Mouse (Mus musculus) heart, embryonic 11.5 days (tissue): Measurements from ENCODE around the gene Col5a2. TPM values are rescaled to one million over a fixed set of nuclear protein-coding genes. Genes with fewer than 3 reads are reported as not detected.

Experiments used
- ATAC-seq: fragments of 200-750 bp; cut with Nextera tagmentation; replicated peaks from 2 replicates; pipeline ENCODE4 v1.8.0; 2017; ENCODE audit warnings: moderate library complexity; ENCODE audit not compliant: insufficient number of reproducible peaks, low FRiP score, low TSS enrichment
- H3K27ac ChIP-seq: fragments of 300-500 bp; sonication (generic); 2 replicates; pipeline ENCODE4 v1.5.1; 2014; ENCODE audit warnings: mild to moderate bottlenecking, low read depth, low read length
- H3K27me3 ChIP-seq: fragments of 300-500 bp; sonication (generic); 2 replicates; pipeline ENCODE4 v1.6.1; 2014; ENCODE audit warnings: mild to moderate bottlenecking, low read length, mixed read lengths; ENCODE audit not compliant: control insufficient read depth, insufficient read depth
- H3K36me3 ChIP-seq: fragments of 300-500 bp; sonication (generic); 2 replicates; pipeline ENCODE4 v1.6.1; 2014; ENCODE audit warnings: mild to moderate bottlenecking, low read length, moderate library complexity, mixed read lengths; ENCODE audit not compliant: control insufficient read depth, insufficient read depth
- H3K4me1 ChIP-seq: fragments of 300-500 bp; sonication (generic); 2 replicates; pipeline ENCODE4 v1.6.1; 2014; ENCODE audit warnings: low read length; ENCODE audit not compliant: control insufficient read depth, insufficient read depth
- H3K4me2 ChIP-seq: fragments of 300-500 bp; sonication (generic); 2 replicates; pipeline ENCODE4 v1.6.1; 2014; ENCODE audit warnings: mild to moderate bottlenecking, moderate library complexity
- H3K4me3 ChIP-seq: fragments of 300-500 bp; sonication (generic); 2 replicates; pipeline ENCODE4 v1.5.1; 2014; ENCODE audit warnings: low read depth, low read length
- H3K9ac ChIP-seq: fragments of 300-500 bp; sonication (generic); 2 replicates; pipeline ENCODE4 v1.6.1; 2014; ENCODE audit warnings: mild to moderate bottlenecking, low read depth, low read length, moderate library complexity
- H3K9me3 ChIP-seq: fragments of 300-500 bp; sonication (generic); replicated peaks from 2 replicates; pipeline ENCODE4 v1.6.1; 2016; ENCODE audit warnings: low read length; ENCODE audit not compliant: control insufficient read depth
- WGBS: fragments of 180-500 bp; shearing (Covaris S2); extraction: QIAGEN DNeasy Blood & Tissue Kit; methylation state at CpG from one replicate; pipeline ENCODE4 v1.1.7; 2014; ENCODE audit not compliant: insufficient replicate concordance; 5-methylcytosine and 5-hydroxymethylcytosine counted together
- polyA plus RNA-seq: library from polyadenylated mRNA; unstranded; fragments of >200 nt; fragmentation: Nextera tagmentation; extraction: Ambion mirVana; gene quantifications from 2 replicates; pipeline ENCODE4 v1.2.1, GENCODE M21; 2014

Gene Col5a2
- polyA plus RNA-seq, 1 experiment from 2014 or later, result 32.3 TPM

DNA sequence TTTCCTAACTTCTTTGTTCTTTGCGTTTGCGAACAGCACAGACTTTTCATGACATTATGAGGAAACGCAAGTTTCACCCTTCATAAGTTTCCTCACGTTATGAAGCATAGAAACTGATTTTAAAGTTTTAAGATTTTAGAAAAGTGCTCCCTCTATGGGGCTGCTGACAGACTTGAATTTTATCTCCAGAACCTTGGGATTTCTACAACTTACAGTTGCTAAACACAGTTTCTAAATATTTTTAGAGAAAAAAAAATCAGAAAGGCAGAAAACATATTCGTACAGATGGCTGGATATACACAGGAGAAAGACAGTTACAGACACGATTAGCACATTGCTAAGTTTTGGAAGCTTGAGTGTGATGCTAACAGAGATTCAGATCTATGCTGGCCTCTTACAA is 1.6 kb downstream of the Col5a2 start:
- ATAC-seq, result no peak

DNA sequence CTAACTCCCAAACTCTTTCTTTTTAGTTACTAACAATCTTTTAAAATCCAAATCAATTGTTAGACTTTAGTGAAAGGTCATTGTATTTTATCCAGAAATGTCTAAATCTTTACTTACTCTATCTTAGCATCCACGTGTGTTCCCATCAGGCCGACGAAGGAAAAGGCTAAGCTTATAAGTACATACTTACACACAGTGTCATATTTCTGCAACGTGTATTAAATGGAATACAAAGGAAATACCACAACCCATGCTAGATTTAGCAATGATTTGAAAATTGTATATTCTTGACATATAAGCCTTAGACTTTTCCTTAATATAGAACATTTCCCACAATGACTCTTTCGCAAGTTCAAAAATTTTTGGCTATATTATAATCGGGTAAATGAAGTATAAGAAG is 2.6 kb downstream of the Col5a2 start:
- H3K4me2 ChIP-seq, result no peak overlapping the region; the same call in 1 of the 2 replicates

More for the DNA sequence above, 1.6 kb downstream of the Col5a2 start:
- Histone ChIP-seq H3K9ac (peak overlapping the region; percentile 78), H3K4me3 (peak overlapping the region; percentile 62), H3K27me3 (no peaks in the 10 kb centered on the region), H3K36me3 (no peaks in the 10 kb centered on the region), H3K4me1 (no peaks in the 10 kb centered on the region), H3K9me3 (no peaks in the 10 kb centered on the region), H3K27ac (peak overlapping the region; percentile 91; the same call in 1 of the 2 replicates), H3K4me2 (peak overlapping the region; percentile 66)
- 50% methylated on average over 6 of the region's 6 CpGs for WGBS

DNA sequence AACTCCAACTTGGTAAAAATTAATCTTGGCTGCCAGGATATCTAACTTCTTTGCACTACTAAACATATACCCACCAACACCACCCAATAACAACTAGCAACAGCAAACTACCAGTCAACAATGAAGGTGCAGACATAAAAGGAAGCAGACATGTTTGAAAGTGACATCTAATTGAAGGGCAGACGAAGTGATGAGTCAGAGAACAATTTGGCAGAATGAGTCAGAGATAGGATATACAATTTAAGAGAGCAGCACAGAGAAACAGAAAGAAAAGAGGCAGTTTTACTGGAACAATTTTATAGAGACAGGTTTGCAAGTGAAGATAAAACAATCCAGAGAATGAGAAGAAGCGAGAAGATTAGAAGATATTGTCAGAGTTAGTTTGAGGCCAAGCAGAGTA is 8.1 kb downstream of the Col5a2 start:
- Histone ChIP-seq H3K4me2 (no peak overlapping the region), H3K36me3 (no peaks in the 10 kb centered on the region), H3K9me3 (no peaks in the 10 kb centered on the region), H3K4me3 (no peak overlapping the region), H3K4me1 (no peaks in the 10 kb centered on the region), H3K27ac (no peak overlapping the region), H3K27me3 (no peaks in the 10 kb centered on the region), H3K9ac (no peak overlapping the region)
- WGBS, result 75% methylated on average over 2 of the region's 2 CpGs
- ATAC-seq, result no peak

More for the DNA sequence above, 2.6 kb downstream of the Col5a2 start:
- no peaks in the 10 kb centered on the region for H3K36me3 ChIP-seq
- no peak for ATAC-seq
- no peak overlapping the region for H3K9ac ChIP-seq
- H3K27me3 ChIP-seq, result no peaks in the 10 kb centered on the region
- H3K9me3 ChIP-seq, result no peaks in the 10 kb centered on the region
- no peak overlapping the region for H3K4me3 ChIP-seq
- no peaks in the 10 kb centered on the region for H3K4me1 ChIP-seq
- H3K27ac ChIP-seq, result no peak overlapping the region
- 85% methylated on average over 6 of the region's 6 CpGs for WGBS

DNA sequence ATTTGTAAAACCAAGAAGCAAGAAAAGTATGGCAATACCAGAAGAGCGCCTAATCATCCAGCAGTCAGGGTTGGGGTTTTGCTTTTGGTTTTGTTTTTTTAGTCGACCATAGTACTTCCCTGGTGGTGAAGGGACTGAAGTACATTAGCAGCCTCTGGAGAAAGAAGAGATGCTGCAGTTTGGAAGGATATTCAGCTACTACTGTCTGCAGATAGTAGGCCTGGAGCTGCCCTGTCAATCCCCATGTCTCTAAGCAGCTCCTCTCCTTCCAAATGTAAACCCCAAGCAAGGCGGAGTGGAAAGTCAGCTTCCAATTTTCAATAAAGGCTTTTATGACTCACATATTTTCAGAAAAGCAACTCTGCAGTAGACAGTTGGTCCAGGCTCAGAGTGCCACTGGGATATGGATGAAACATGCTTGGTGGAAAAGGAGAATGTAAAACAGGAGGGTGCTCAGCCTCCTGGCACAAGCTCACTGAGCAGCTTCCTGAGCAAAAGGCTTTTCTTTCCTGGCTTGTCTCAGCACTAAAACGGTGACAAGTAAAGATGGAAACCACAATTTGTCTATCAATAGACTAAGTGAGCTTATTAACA is 10.9 kb downstream of the Col5a2 start:
- H3K9ac ChIP-seq, result no peak overlapping the region
- H3K36me3 ChIP-seq, result no peaks in the 10 kb centered on the region
- no peaks in the 10 kb centered on the region for H3K9me3 ChIP-seq
- H3K27me3 ChIP-seq, result no peaks in the 10 kb centered on the region
- no peak overlapping the region for H3K4me2 ChIP-seq
- H3K27ac ChIP-seq, result no peak overlapping the region
- no peaks in the 10 kb centered on the region for H3K4me1 ChIP-seq
- WGBS, result 85% methylated on average over 4 of the region's 4 CpGs
- no peak for ATAC-seq
- H3K4me3 ChIP-seq, result no peak overlapping the region

DNA sequence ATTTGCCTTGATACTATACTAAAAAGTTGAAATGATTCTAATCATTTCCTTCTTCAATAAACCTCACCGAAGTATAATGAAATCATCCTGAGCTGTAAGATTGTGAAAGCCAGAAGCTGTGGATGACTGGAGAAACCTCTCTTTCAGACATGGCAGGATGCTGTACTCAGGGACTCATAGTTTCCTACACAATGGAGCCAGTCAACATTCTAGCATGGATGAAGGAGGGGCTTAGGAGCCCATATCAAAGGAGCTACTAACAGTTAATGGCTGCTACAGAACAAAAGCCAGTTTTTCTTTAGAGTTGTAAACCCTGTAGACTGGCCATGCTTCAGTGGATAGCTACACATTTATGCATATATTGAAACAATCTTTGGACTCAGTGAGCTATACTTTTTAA is 12.6 kb downstream of the Col5a2 start:
- Histone ChIP-seq H3K9ac (no peak overlapping the region), H3K36me3 (no peaks in the 10 kb centered on the region), H3K4me1 (no peaks in the 10 kb centered on the region), H3K9me3 (no peaks in the 10 kb centered on the region), H3K27ac (no peak overlapping the region), H3K4me3 (no peak overlapping the region), H3K27me3 (no peaks in the 10 kb centered on the region), H3K4me2 (no peak overlapping the region)
- 73% methylated on average over 1 of the region's 1 CpGs for WGBS
- no peak for ATAC-seq

DNA sequence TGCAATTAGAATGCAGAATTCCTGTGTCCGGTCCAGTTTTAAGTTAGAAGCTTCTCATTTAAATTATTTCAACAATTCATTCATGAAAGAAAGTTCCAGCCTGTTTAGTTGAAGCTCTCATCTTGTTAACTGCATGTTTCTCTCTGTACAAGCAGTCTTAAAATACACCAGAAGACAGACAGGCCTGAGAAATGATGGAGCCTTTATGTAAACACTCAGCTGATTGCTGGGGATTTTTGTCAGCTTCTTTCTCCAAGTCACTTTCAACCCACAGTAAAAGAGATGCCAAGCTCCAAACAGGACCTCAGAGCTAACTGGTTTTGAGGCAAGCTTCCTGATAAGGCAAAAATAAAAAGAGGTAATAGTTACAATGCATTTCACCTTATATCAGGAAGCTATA is 14.8 kb downstream of the Col5a2 start:
- no peak overlapping the region for H3K4me3 ChIP-seq
- ATAC-seq, result no peak
- H3K4me2 ChIP-seq, result no peak overlapping the region
- WGBS, result 80% methylated on average over 1 of the region's 1 CpGs
- no peaks in the 10 kb centered on the region for H3K36me3 ChIP-seq
- H3K9me3 ChIP-seq, result no peaks in the 10 kb centered on the region
- no peaks in the 10 kb centered on the region for H3K4me1 ChIP-seq
- no peaks in the 10 kb centered on the region for H3K27me3 ChIP-seq
- H3K27ac ChIP-seq, result no peak overlapping the region
- H3K9ac ChIP-seq, result no peak overlapping the region

DNA sequence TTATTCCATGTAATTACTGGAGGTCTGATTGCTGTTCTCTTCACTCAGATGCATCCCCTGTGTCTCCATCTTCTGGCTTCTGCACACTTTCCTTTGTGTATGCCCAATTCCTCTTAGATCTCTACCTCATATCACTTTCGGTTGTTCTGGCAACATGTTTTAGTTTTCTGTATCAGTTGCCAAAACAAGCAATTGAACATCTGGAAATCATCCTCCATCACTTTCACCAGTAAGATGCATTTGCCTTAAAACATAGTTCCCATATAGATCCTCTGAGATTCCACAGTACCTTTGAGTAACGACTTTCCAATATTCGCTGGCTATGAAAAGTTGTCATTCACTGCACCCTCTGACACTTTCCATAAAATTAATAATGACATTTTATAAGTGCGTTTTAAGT is 20.1 kb downstream of the Col5a2 start:
- Histone ChIP-seq H3K4me1 (no peaks in the 10 kb centered on the region), H3K9me3 (no peaks in the 10 kb centered on the region), H3K27ac (no peak overlapping the region), H3K27me3 (no peaks in the 10 kb centered on the region), H3K9ac (no peak overlapping the region), H3K4me2 (no peak overlapping the region), H3K36me3 (no peaks in the 10 kb centered on the region), H3K4me3 (no peak overlapping the region)
- WGBS, result 76% methylated on average over 4 of the region's 4 CpGs
- ATAC-seq, result no peak

DNA sequence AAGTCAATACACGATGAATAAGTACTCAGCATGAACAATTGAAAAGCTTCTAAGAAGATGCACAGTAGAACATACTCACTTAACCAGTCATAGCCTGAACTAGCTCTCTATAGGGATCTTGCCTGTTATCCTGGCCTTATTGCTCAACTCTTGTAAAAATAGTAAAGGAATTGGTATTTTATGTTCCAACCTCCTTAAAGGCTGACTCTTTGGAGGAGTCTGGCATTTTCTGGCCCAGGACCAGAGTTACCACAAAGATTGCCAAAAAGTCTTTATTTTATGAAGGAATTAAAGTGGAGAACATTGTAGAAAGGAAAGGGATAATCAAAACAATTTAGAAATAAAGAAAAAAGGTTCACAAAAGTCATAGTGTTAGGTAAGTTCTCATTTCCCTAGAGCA is 21.2 kb downstream of the Col5a2 start:
- ATAC-seq, result no peak
- Histone ChIP-seq H3K4me3 (no peak overlapping the region), H3K9me3 (no peaks in the 10 kb centered on the region), H3K4me1 (no peaks in the 10 kb centered on the region), H3K9ac (no peak overlapping the region), H3K27ac (no peak overlapping the region), H3K4me2 (no peak overlapping the region), H3K36me3 (no peaks in the 10 kb centered on the region), H3K27me3 (no peaks in the 10 kb centered on the region)
- 85% methylated on average over 1 of the region's 1 CpGs for WGBS

DNA sequence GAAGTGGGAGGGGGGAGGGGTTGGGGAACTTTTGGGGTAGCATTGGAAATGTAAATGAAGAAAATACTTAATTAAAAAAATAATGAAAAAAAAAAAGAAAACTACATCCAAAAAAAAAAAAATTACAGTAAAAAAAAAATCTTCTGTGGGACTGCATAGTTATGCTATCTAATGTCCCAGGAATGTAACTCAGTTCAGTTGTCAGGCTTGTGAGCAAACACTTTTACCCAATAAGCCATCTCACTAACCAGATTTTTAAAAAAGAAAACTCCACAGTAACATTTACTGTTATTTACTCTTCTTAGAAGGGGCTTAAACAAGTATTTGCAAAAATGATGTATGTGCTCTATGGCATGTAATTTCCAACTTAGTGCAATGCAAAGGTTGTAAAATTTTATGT is 24.0 kb downstream of the Col5a2 start:
- no peak for ATAC-seq
- Histone ChIP-seq H3K4me2 (no peak overlapping the region), H3K4me3 (no peak overlapping the region), H3K36me3 (no peaks in the 10 kb centered on the region), H3K27ac (no peak overlapping the region), H3K27me3 (no peaks in the 10 kb centered on the region), H3K9ac (no peak overlapping the region), H3K9me3 (no peaks in the 10 kb centered on the region), H3K4me1 (no peaks in the 10 kb centered on the region)
